Mouse (Mus musculus): Measurements from ENCODE around the gene Pex16. TPM values are rescaled to one million over a fixed set of nuclear protein-coding genes. Genes with fewer than 3 reads are reported as not detected.

Gene Pex16
- polyA plus RNA-seq (2015; fragmentation: Nextera tagmentation; extraction: Ambion mirVana), result 38.3 and 42.0 TPM in 2 replicates

DNA sequence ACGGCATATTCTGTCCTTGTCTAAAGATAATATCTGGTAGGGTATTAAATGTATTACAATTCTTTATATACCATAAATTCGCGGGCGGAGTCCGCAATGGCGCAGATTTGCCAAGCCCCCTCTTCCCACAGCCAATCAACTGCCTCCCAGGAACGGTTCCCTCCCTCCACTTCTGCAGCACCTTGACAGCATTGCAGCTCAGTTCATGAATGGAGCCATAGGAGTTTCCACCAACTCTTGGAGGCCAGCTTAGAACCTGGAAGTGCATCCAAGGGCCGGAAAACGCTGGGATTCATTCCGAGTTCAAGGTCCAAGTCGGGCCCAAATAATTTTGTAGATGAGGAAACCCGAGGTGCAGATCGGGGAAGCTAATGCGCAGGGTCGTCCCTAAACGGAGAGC, at the start of gene Pex16, which contains the start of gene Large2:
Gene Pex16, plus strand, starts transcription at position 163 of the 400 bp plus-strand sequence.
Gene Large2, minus strand, starts transcription at position 356 of the 400 bp plus-strand sequence.
- Histone ChIP-seq H3K27me3 (replicated peaks; ENCODE audit: control insufficient read depth, insufficient read depth, low read length) (peaks cover 15% of the 10 kb centered on the region), H3K27ac (ENCODE audit: low read length) (peak within 1 kb of the TSS; percentile 88), H3K9me3 (ENCODE audit: control insufficient read depth, low read length) (no peaks in the 10 kb centered on the region), H3K4me2 (ENCODE audit: low read length) (peak within 1 kb of the TSS; percentile 93), H3K4me3 (replicated peaks; ENCODE audit: low read length) (peak within 1 kb of the TSS; percentile 71), H3K36me3 (ENCODE audit: control insufficient read depth, insufficient read depth) (peaks cover 3% of the 10 kb centered on the region; the same call in 1 of the 2 replicates), H3K9ac (replicated peaks; ENCODE audit: low read depth, low read length) (peak within 1 kb of the TSS; percentile 74), H3K4me1 (replicated peaks; ENCODE audit: control insufficient read depth, insufficient read depth, low read length) (peaks cover 44% of the 10 kb centered on the region)
- 4% methylated on average over 16 of the region's 16 CpGs for WGBS
- ATAC-seq, result peak; percentile 37

GRCm38 (mm10) chr2:92325676-92326075, 48.8 kb upstream of the Pex16 start:
- H3K27ac ChIP-seq (ENCODE audit: low read length), result no peak overlapping the region
- no peak overlapping the region for H3K4me2 ChIP-seq (ENCODE audit: low read length)
- no peaks in the 10 kb centered on the region for H3K27me3 ChIP-seq (replicated peaks; ENCODE audit: control insufficient read depth, insufficient read depth, low read length)
- no peak overlapping the region for H3K9ac ChIP-seq (replicated peaks; ENCODE audit: low read depth, low read length)
- H3K36me3 ChIP-seq (ENCODE audit: control insufficient read depth, insufficient read depth), result peaks cover 6% of the 10 kb centered on the region
- no peak for ATAC-seq
- WGBS, result 86% methylated on average over 7 of the region's 7 CpGs
- H3K4me3 ChIP-seq (replicated peaks; ENCODE audit: low read length), result no peak overlapping the region
- H3K9me3 ChIP-seq (ENCODE audit: control insufficient read depth, low read length), result no peaks in the 10 kb centered on the region
- H3K4me1 ChIP-seq (replicated peaks; ENCODE audit: control insufficient read depth, insufficient read depth, low read length), result no peaks in the 10 kb centered on the region

- WGBS, result 91% methylated on average over 1 of the region's 1 CpGs
- H3K36me3 ChIP-seq (ENCODE audit: control insufficient read depth, insufficient read depth), result peaks cover 6% of the 10 kb centered on the region
Measured at GRCm38 (mm10) chr2:92326221-92326620, 48.3 kb upstream of the Pex16 start.

GRCm38 (mm10) chr2:92327601-92328000, 46.9 kb upstream of the Pex16 start:
- H3K9ac ChIP-seq (replicated peaks; ENCODE audit: low read depth, low read length), result no peak overlapping the region
- WGBS, result 94% methylated on average over 4 of the region's 4 CpGs
- H3K27me3 ChIP-seq (replicated peaks; ENCODE audit: control insufficient read depth, insufficient read depth, low read length), result no peaks in the 10 kb centered on the region
- H3K9me3 ChIP-seq (ENCODE audit: control insufficient read depth, low read length), result no peaks in the 10 kb centered on the region
- H3K4me1 ChIP-seq (replicated peaks; ENCODE audit: control insufficient read depth, insufficient read depth, low read length), result no peaks in the 10 kb centered on the region
- no peak overlapping the region for H3K4me2 ChIP-seq (ENCODE audit: low read length)
- no peak overlapping the region for H3K4me3 ChIP-seq (replicated peaks; ENCODE audit: low read length)
- no peak overlapping the region for H3K27ac ChIP-seq (ENCODE audit: low read length)
- peaks cover 6% of the 10 kb centered on the region for H3K36me3 ChIP-seq (ENCODE audit: control insufficient read depth, insufficient read depth)
- no peak for ATAC-seq

More at GRCm38 (mm10) chr2:92326221-92326620, 48.3 kb upstream of the Pex16 start:
- no peak overlapping the region for H3K4me2 ChIP-seq (ENCODE audit: low read length)
- H3K9ac ChIP-seq (replicated peaks; ENCODE audit: low read depth, low read length), result no peak overlapping the region
- no peaks in the 10 kb centered on the region for H3K4me1 ChIP-seq (replicated peaks; ENCODE audit: control insufficient read depth, insufficient read depth, low read length)
- H3K27ac ChIP-seq (ENCODE audit: low read length), result no peak overlapping the region
- ATAC-seq, result no peak
- no peaks in the 10 kb centered on the region for H3K9me3 ChIP-seq (ENCODE audit: control insufficient read depth, low read length)
- no peak overlapping the region for H3K4me3 ChIP-seq (replicated peaks; ENCODE audit: low read length)
- no peaks in the 10 kb centered on the region for H3K27me3 ChIP-seq (replicated peaks; ENCODE audit: control insufficient read depth, insufficient read depth, low read length)

GRCm38 (mm10) chr2:92328206-92328605, 46.3 kb upstream of the Pex16 start:
- H3K36me3 ChIP-seq (ENCODE audit: control insufficient read depth, insufficient read depth), result peaks cover 7% of the 10 kb centered on the region
- H3K4me3 ChIP-seq (replicated peaks; ENCODE audit: low read length), result no peak overlapping the region
- no peak overlapping the region for H3K4me2 ChIP-seq (ENCODE audit: low read length)
- no peaks in the 10 kb centered on the region for H3K27me3 ChIP-seq (replicated peaks; ENCODE audit: control insufficient read depth, insufficient read depth, low read length)
- H3K9ac ChIP-seq (replicated peaks; ENCODE audit: low read depth, low read length), result no peak overlapping the region
- 97% methylated on average over 8 of the region's 8 CpGs for WGBS
- no peaks in the 10 kb centered on the region for H3K4me1 ChIP-seq (replicated peaks; ENCODE audit: control insufficient read depth, insufficient read depth, low read length)
- no peak overlapping the region for H3K27ac ChIP-seq (ENCODE audit: low read length)
- H3K9me3 ChIP-seq (ENCODE audit: control insufficient read depth, low read length), result no peaks in the 10 kb centered on the region
- no peak for ATAC-seq

- WGBS, result 46% methylated on average over 2 of the region's 2 CpGs
- ATAC-seq, result no peak
- Histone ChIP-seq H3K4me1 (replicated peaks; ENCODE audit: control insufficient read depth, insufficient read depth, low read length) (no peaks in the 10 kb centered on the region), H3K9ac (replicated peaks; ENCODE audit: low read depth, low read length) (no peak overlapping the region), H3K36me3 (ENCODE audit: control insufficient read depth, insufficient read depth) (peaks cover 6% of the 10 kb centered on the region; the same call in 1 of the 2 replicates), H3K27ac (ENCODE audit: low read length) (no peak overlapping the region), H3K4me3 (replicated peaks; ENCODE audit: low read length) (no peak overlapping the region), H3K4me2 (ENCODE audit: low read length) (no peak overlapping the region), H3K27me3 (replicated peaks; ENCODE audit: control insufficient read depth, insufficient read depth, low read length) (no peaks in the 10 kb centered on the region), H3K9me3 (ENCODE audit: control insufficient read depth, low read length) (no peaks in the 10 kb centered on the region)
Measured at GRCm38 (mm10) chr2:92330840-92331239, 43.6 kb upstream of the Pex16 start.

- Histone ChIP-seq H3K4me3 (replicated peaks; ENCODE audit: low read length) (no peak overlapping the region), H3K27ac (ENCODE audit: low read length) (no peak overlapping the region), H3K9ac (replicated peaks; ENCODE audit: low read depth, low read length) (no peak overlapping the region), H3K4me1 (replicated peaks; ENCODE audit: control insufficient read depth, insufficient read depth, low read length) (no peaks in the 10 kb centered on the region), H3K27me3 (replicated peaks; ENCODE audit: control insufficient read depth, insufficient read depth, low read length) (no peaks in the 10 kb centered on the region), H3K4me2 (ENCODE audit: low read length) (no peak overlapping the region), H3K36me3 (ENCODE audit: control insufficient read depth, insufficient read depth) (peaks cover 6% of the 10 kb centered on the region; the same call in 1 of the 2 replicates), H3K9me3 (ENCODE audit: control insufficient read depth, low read length) (no peaks in the 10 kb centered on the region)
- WGBS, result 71% methylated on average over 2 of the region's 2 CpGs
- ATAC-seq, result no peak
Measured at GRCm38 (mm10) chr2:92331410-92331809, 43.1 kb upstream of the Pex16 start.

DNA sequence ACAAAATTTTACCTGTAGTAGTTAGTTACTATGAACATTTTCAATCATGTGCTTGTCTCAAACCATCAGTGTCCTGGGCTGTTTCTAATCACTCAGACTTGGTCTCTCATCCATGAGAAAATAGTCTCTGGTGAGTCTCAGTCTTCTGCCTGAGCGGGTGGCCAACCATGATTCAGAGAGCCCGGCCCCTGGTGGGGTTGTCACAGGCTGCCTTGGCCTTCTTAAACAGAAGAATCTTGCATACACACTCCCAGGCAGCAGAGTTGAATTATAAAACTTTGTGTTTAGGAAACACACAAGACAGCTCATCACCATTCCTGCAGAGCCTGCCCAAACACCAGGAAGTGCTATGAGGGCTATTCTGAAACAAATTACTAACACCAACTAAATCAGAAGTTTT, 42.6 kb upstream of the Pex16 start:
- 92% methylated on average over 2 of the region's 2 CpGs for WGBS
- no peak overlapping the region for H3K9ac ChIP-seq (replicated peaks; ENCODE audit: low read depth, low read length)
- H3K36me3 ChIP-seq (ENCODE audit: control insufficient read depth, insufficient read depth), result peaks cover 6% of the 10 kb centered on the region; the same call in 1 of the 2 replicates
- H3K27me3 ChIP-seq (replicated peaks; ENCODE audit: control insufficient read depth, insufficient read depth, low read length), result no peaks in the 10 kb centered on the region
- no peak overlapping the region for H3K27ac ChIP-seq (ENCODE audit: low read length)
- H3K4me2 ChIP-seq (ENCODE audit: low read length), result no peak overlapping the region
- no peak overlapping the region for H3K4me3 ChIP-seq (replicated peaks; ENCODE audit: low read length)
- no peaks in the 10 kb centered on the region for H3K4me1 ChIP-seq (replicated peaks; ENCODE audit: control insufficient read depth, insufficient read depth, low read length)
- ATAC-seq, result no peak
- no peaks in the 10 kb centered on the region for H3K9me3 ChIP-seq (ENCODE audit: control insufficient read depth, low read length)

- no peak for ATAC-seq
- Histone ChIP-seq H3K27ac (ENCODE audit: low read length) (no peak overlapping the region), H3K9ac (replicated peaks; ENCODE audit: low read depth, low read length) (no peak overlapping the region)
Measured at GRCm38 (mm10) chr2:92342418-92342817, 32.1 kb upstream of the Pex16 start.

DNA sequence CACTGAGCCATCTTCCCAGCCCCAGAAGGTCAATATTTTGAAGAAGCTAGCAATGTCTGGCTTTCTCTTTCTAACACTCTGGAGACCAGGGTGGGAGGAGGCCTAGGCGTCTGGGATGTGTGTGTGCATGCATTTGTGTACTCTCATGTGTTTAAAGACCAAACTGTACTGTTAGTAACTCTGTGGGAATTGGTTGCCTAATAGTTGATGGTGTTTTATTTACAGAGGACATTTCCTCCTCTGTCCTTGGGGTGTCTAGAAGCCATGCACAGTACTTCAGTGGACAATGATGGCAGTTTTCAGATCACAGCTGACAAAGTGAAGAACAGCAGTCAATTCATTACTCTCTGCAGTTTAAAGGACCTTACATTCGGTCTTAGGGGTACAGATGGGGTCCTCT, 27.3 kb upstream of the Pex16 start:
- H3K9me3 ChIP-seq (ENCODE audit: control insufficient read depth, low read length), result no peaks in the 10 kb centered on the region
- no peak overlapping the region for H3K4me2 ChIP-seq (ENCODE audit: low read length)
- no peaks in the 10 kb centered on the region for H3K27me3 ChIP-seq (replicated peaks; ENCODE audit: control insufficient read depth, insufficient read depth, low read length)
- no peak for ATAC-seq
- WGBS, result 94% methylated on average over 2 of the region's 2 CpGs
- H3K9ac ChIP-seq (replicated peaks; ENCODE audit: low read depth, low read length), result no peak overlapping the region
- no peak overlapping the region for H3K27ac ChIP-seq (ENCODE audit: low read length)
- no peak overlapping the region for H3K4me3 ChIP-seq (replicated peaks; ENCODE audit: low read length)
- no peaks in the 10 kb centered on the region for H3K4me1 ChIP-seq (replicated peaks; ENCODE audit: control insufficient read depth, insufficient read depth, low read length)
- peaks cover 6% of the 10 kb centered on the region for H3K36me3 ChIP-seq (ENCODE audit: control insufficient read depth, insufficient read depth)

More at GRCm38 (mm10) chr2:92342418-92342817, 32.1 kb upstream of the Pex16 start:
- H3K36me3 ChIP-seq (ENCODE audit: control insufficient read depth, insufficient read depth), result peaks cover 5% of the 10 kb centered on the region; the same call in 1 of the 2 replicates
- no peaks in the 10 kb centered on the region for H3K9me3 ChIP-seq (ENCODE audit: control insufficient read depth, low read length)
- no peak overlapping the region for H3K4me2 ChIP-seq (ENCODE audit: low read length)
- H3K27me3 ChIP-seq (replicated peaks; ENCODE audit: control insufficient read depth, insufficient read depth, low read length), result no peaks in the 10 kb centered on the region
- H3K4me3 ChIP-seq (replicated peaks; ENCODE audit: low read length), result no peak overlapping the region
- no peaks in the 10 kb centered on the region for H3K4me1 ChIP-seq (replicated peaks; ENCODE audit: control insufficient read depth, insufficient read depth, low read length)
